Mouse (Mus musculus) E14TG2a.4 (cell line): Measurements from ENCODE around the gene Aspn.

Experiments
- CTCF ChIP-seq: conservative IDR thresholded peaks from 2 replicates; pipeline ENCODE4 v1.5.1; 2014; ENCODE audit warnings: low read length
- NANOG ChIP-seq: IDR thresholded peaks from 2 replicates; pipeline ENCODE4 v1.6.1; 2014; ENCODE audit warnings: borderline replicate concordance, low read length, mixed read lengths
- POU5F1 ChIP-seq: IDR thresholded peaks from 2 replicates; pipeline ENCODE4 v1.6.1; 2014; ENCODE audit warnings: low read length, borderline replicate concordance

DNA sequence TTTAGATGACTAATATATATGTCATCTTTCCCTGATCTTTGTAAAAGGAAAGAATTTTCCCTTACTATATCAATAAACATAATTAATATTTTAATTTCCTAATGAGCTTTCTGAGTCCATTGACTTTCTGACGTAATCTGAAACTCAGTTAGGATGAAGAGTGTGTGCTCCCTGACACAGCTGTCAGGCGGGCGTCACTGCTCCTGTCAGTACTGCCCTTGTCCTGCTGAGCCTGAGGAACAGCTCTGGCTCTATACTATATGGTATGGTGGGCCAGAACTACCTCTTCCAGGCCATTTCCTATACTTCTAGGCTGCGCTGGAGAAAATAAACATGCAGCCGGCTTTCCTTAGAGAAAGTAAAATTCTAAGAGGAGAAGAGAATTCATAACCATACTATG lies 10.3 kb downstream of the Aspn start:
- TF ChIP-seq CTCF, result no peak
- TF ChIP-seq NANOG, result no peak
- no peak for TF ChIP-seq POU5F1
